Mouse (Mus musculus) lung, postnatal 0 days (tissue): ENCODE measurements around the gene Gm28230. TPM values are rescaled to one million over a fixed set of nuclear protein-coding genes. Genes with fewer than 3 reads are reported as not detected.
A peak's percentile ranks its signal among the peaks of the same experiment; 100 is the strongest.

Source experiments
- ATAC-seq: fragments of 200-750 bp; cut with Nextera tagmentation; 2 replicates; pipeline ENCODE4 v1.8.0; 2017; ENCODE audit warnings: moderate library complexity
- DNase-seq: peaks from one replicate; pipeline ENCODE4 v3.0.0-alpha.2; 2016; ENCODE audit warnings: low spot score
- H3K27ac ChIP-seq: fragments of 300-500 bp; sonication (generic); 2 replicates; pipeline ENCODE4 v1.5.1; 2014; ENCODE audit warnings: antibody characterized with exemption, mild to moderate bottlenecking, low read length, mixed read lengths
- H3K27me3 ChIP-seq: fragments of 300-500 bp; sonication (generic); replicated peaks from 2 replicates; pipeline ENCODE4 v1.6.1; 2014; ENCODE audit warnings: low read length, mixed read lengths; ENCODE audit not compliant: insufficient read depth
- H3K36me3 ChIP-seq: fragments of 300-500 bp; sonication (generic); 2 replicates; pipeline ENCODE4 v1.6.1; 2014; ENCODE audit warnings: low read length, mixed read lengths; ENCODE audit not compliant: insufficient read depth
- H3K4me1 ChIP-seq: fragments of 300-500 bp; sonication (generic); 2 replicates; pipeline ENCODE4 v1.6.1; 2014; ENCODE audit warnings: antibody characterized with exemption, low read depth, low read length, mixed read lengths; ENCODE audit not compliant: insufficient read depth
- H3K4me2 ChIP-seq: fragments of 300-500 bp; sonication (generic); replicated peaks from 2 replicates; pipeline ENCODE4 v1.6.1; 2014; ENCODE audit warnings: low read depth, mild to moderate bottlenecking, low read length, moderate library complexity, mixed read lengths
- H3K4me3 ChIP-seq: fragments of 300-500 bp; sonication (generic); 2 replicates; pipeline ENCODE4 v1.5.1; 2014; ENCODE audit warnings: low read depth, low read length
- H3K9ac ChIP-seq: fragments of 300-500 bp; sonication (generic); replicated peaks from 2 replicates; pipeline ENCODE4 v1.6.1; 2014; ENCODE audit warnings: low read depth, mild to moderate bottlenecking
- H3K9me3 ChIP-seq: fragments of 300-500 bp; sonication (generic); 2 replicates; pipeline ENCODE4 v1.6.1; 2016; ENCODE audit warnings: low read length, mixed read lengths
- CTCF ChIP-seq: IDR thresholded peaks from 2 replicates; pipeline ENCODE4 v1.5.1; 2016; ENCODE audit warnings: antibody characterized with exemption, mild to moderate bottlenecking
- EP300 ChIP-seq: IDR thresholded peaks from 2 replicates; pipeline ENCODE4 v1.6.1; 2016; ENCODE audit warnings: antibody characterized with exemption, mild to moderate bottlenecking, control low read depth
- WGBS: fragments of 180-500 bp; shearing (Covaris S2); extraction: QIAGEN DNeasy Blood & Tissue Kit; methylation state at CpG from one replicate; pipeline ENCODE4 v1.1.7; 2014; 5-methylcytosine and 5-hydroxymethylcytosine counted together
- polyA plus RNA-seq: library from polyadenylated mRNA; unstranded; fragments of >200 nt; fragmentation: Nextera tagmentation; extraction: Ambion mirVana; gene quantifications from 2 replicates; pipeline ENCODE4 v1.2.1, GENCODE M21; 2015

Gm28230 gene
- polyA plus RNA-seq, 1 experiment from 2014 or later, result not detected

DNA sequence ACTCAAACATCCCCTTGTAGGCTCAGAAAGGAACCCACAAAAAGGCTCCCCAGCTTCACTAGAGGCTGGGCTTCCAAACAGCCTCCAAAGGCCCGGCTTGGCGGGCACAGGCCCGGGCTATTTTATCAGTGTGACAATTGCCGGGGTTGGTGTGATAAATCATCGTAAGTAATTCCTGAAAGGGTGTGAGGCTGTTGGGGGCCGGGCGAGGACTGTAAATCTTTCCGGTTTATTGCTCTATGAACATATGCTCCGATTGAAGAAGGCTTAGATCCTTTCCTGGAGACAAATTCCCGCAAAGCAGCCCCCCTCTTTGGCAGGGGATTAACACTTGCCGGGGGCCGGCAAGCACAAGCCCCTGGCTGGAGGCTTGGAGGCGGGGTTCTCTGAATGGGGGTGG is 7.9 kb downstream of the Gm28230 start:
- no peak for ATAC-seq
- H3K27ac ChIP-seq, result no peak overlapping the region
- H3K36me3 ChIP-seq, result no peaks in the 10 kb centered on the region
- TF ChIP-seq EP300 (no peak), CTCF (no peak)
- no peak for DNase-seq
- H3K4me3 ChIP-seq, result no peak overlapping the region
- H3K9me3 ChIP-seq, result no peaks in the 10 kb centered on the region
- H3K4me1 ChIP-seq, result no peaks in the 10 kb centered on the region
- under 1% methylated on average over 12 of the region's 13 CpGs for WGBS
- no peak overlapping the region for H3K4me2 ChIP-seq
- H3K27me3 ChIP-seq, result peaks cover 92% of the 10 kb centered on the region
- no peak overlapping the region for H3K9ac ChIP-seq

DNA sequence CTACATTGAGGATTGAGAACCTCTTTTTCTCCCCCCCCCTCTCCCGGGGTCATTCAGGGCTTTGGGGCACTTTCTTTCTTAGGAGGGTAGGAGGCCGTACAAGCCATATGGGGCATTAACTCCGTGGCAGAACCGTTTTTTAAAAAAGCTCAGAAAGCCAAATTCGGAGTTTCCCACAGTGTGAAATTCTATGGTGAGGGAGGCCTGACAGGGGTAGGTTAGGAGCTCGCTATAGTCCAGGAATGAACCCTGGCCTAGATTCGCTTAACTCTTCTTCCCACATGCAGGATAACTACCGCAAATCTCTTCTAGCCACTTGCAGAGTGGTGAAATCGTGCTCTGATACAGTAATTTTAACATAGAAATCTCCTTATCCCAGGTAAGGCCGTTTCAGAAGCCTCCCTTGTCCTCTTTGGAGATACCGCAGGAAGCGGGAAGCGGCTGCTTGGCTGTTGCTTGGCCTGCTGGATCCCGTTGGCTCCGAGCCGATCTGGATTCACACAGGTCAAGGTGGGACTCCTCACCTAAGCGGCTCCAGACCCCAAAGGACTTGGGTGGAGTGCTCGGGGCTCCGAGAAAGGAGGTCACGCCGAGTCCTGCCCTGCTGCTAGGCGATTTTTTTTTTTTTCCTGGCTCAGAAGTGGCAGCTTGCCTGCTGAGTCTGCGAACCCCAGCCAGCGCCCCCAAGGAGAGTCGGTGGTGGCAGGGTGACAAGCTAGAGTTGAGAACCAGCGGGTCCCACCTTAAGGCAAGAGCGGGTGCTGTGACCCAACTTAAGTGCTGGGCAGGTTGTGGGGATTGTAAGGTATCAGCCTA is 8.7 kb downstream of the Gm28230 start:
- Histone ChIP-seq H3K9me3 (no peaks in the 10 kb centered on the region), H3K36me3 (no peaks in the 10 kb centered on the region), H3K27me3 (peaks cover 89% of the 10 kb centered on the region), H3K27ac (no peak overlapping the region), H3K4me2 (no peak overlapping the region), H3K4me3 (no peak overlapping the region), H3K4me1 (no peaks in the 10 kb centered on the region), H3K9ac (no peak overlapping the region)
- no peak for ATAC-seq
- TF ChIP-seq CTCF, result no peak
- TF ChIP-seq EP300, result no peak
- 6% methylated on average over 27 of the region's 27 CpGs for WGBS
- DNase-seq, result no peak

- Histone ChIP-seq H3K4me2 (peak overlapping the region; percentile 42), H3K4me3 (peak overlapping the region; percentile 17), H3K27ac (no peak overlapping the region), H3K27me3 (peaks cover 89% of the 10 kb centered on the region), H3K9ac (no peak overlapping the region), H3K36me3 (no peaks in the 10 kb centered on the region), H3K9me3 (no peaks in the 10 kb centered on the region), H3K4me1 (no peaks in the 10 kb centered on the region)
- under 1% methylated on average over 42 of the region's 42 CpGs for WGBS
- TF ChIP-seq EP300, result no peak
- TF ChIP-seq CTCF, result no peak
- DNase-seq, result no peak
- no peak for ATAC-seq
Measured at GRCm38 (mm10) chr2:74735851-74736687, 9.5 kb downstream of the Gm28230 start.

DNA sequence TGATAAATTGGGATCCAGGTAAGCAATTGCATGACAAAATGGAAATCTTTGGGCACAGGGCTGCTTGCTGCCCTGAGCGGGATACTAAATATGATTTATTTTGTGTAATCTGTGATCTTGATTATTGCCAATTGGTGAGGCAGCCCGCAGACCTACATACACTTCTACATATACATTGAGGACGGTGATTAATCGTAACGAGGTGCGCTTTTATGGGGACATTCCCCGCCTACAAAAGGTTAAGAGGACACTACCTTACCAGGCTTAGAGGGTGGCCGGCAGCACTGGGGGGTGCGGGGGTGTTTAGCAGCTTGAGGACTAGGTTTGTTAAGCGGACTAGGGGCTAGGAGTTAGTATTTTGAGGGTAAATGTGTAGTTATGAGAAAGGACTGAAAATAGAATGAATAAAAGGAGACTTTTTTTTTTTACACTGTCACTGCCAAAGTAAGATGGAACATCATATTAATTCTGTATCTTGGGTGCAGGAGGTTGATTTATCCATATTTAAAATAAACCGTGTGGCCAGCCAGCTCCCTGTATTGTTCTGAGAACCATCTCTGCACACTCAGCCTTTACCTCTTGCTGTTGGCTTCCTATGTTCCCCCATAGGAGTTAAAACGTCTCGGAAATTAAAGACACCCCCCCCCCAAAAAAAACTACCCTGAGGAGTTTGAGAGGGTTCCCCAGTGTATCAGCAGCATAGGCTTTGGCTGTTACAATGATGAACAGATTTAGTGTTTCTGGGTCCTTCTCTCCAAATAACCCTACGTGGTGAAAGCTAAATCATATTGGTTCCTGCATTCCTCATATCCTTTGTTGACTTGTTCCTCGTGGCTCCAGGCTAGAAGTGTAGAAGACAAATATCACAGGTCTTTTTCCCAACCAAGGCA is 10.4 kb downstream of the Gm28230 start:
- no peak for DNase-seq
- no peak overlapping the region for H3K4me2 ChIP-seq
- no peak overlapping the region for H3K9ac ChIP-seq
- no peaks in the 10 kb centered on the region for H3K4me1 ChIP-seq
- H3K27me3 ChIP-seq, result peaks cover 89% of the 10 kb centered on the region
- TF ChIP-seq EP300, result no peak
- no peak for TF ChIP-seq CTCF
- no peak for ATAC-seq
- 5% methylated on average over 15 of the region's 15 CpGs for WGBS
- no peaks in the 10 kb centered on the region for H3K36me3 ChIP-seq
- H3K9me3 ChIP-seq, result no peaks in the 10 kb centered on the region
- H3K4me3 ChIP-seq, result no peak overlapping the region
- H3K27ac ChIP-seq, result no peak overlapping the region

GRCm38 (mm10) chr2:74737578-74738070 is 11.1 kb downstream of the Gm28230 start:
- TF ChIP-seq CTCF (no peak), EP300 (no peak)
- no peak overlapping the region for H3K4me2 ChIP-seq
- H3K9me3 ChIP-seq, result no peaks in the 10 kb centered on the region
- peaks cover 86% of the 10 kb centered on the region for H3K27me3 ChIP-seq
- no peaks in the 10 kb centered on the region for H3K4me1 ChIP-seq
- H3K36me3 ChIP-seq, result no peaks in the 10 kb centered on the region
- no peak overlapping the region for H3K9ac ChIP-seq
- ATAC-seq, result no peak
- H3K4me3 ChIP-seq, result no peak overlapping the region
- H3K27ac ChIP-seq, result no peak overlapping the region
- 10% methylated on average over 7 of the region's 7 CpGs for WGBS
- DNase-seq, result no peak
